Mouse (Mus musculus) lung, embryonic 16.5 days (tissue): ENCODE measurements around the gene Dusp8. TPM values are rescaled to one million over a fixed set of nuclear protein-coding genes. Genes with fewer than 3 reads are reported as not detected.

Experiments
- ATAC-seq: fragments of 200-750 bp; cut with Nextera tagmentation; 2 replicates; pipeline ENCODE4 v1.8.0; 2017; ENCODE audit warnings: low read depth, mild to moderate bottlenecking, moderate library complexity
- H3K27ac ChIP-seq: fragments of 300-500 bp; sonication (generic); 2 replicates; pipeline ENCODE4 v1.5.1; 2014; ENCODE audit warnings: mild to moderate bottlenecking, control low read depth, low read length
- H3K27me3 ChIP-seq: fragments of 300-500 bp; sonication (generic); 2 replicates; pipeline ENCODE4 v1.6.1; 2014; ENCODE audit warnings: low read depth, low read length, mixed read lengths; ENCODE audit not compliant: control insufficient read depth, insufficient read depth
- H3K36me3 ChIP-seq: fragments of 300-500 bp; sonication (generic); 2 replicates; pipeline ENCODE4 v1.6.1; 2014; ENCODE audit warnings: low read length; ENCODE audit not compliant: control insufficient read depth, insufficient read depth
- H3K4me1 ChIP-seq: fragments of 300-500 bp; sonication (generic); replicated peaks from 2 replicates; pipeline ENCODE4 v1.6.1; 2014; ENCODE audit warnings: low read length, mixed read lengths; ENCODE audit not compliant: control insufficient read depth, insufficient read depth
- H3K4me2 ChIP-seq: fragments of 300-500 bp; sonication (generic); 2 replicates; pipeline ENCODE4 v1.6.1; 2014; ENCODE audit warnings: low read depth, low read length, control low read depth
- H3K4me3 ChIP-seq: fragments of 300-500 bp; sonication (generic); 2 replicates; pipeline ENCODE4 v1.5.1; 2014; ENCODE audit warnings: mild to moderate bottlenecking, low read length, control low read depth
- H3K9ac ChIP-seq: fragments of 300-500 bp; sonication (generic); 2 replicates; pipeline ENCODE4 v1.6.1; 2014; ENCODE audit warnings: low read length, control low read depth
- H3K9me3 ChIP-seq: fragments of 300-500 bp; sonication (generic); 2 replicates; pipeline ENCODE4 v1.6.1; 2016; ENCODE audit warnings: low read length; ENCODE audit not compliant: control insufficient read depth
- WGBS: fragments of 180-500 bp; shearing (Covaris S2); extraction: QIAGEN DNeasy Blood & Tissue Kit; methylation state at CpG from one replicate; pipeline ENCODE4 v1.1.7; 2014; 5-methylcytosine and 5-hydroxymethylcytosine counted together
- polyA plus RNA-seq: library from polyadenylated mRNA; unstranded; fragments of >200 nt; fragmentation: Nextera tagmentation; extraction: Ambion mirVana; gene quantifications from 2 replicates; pipeline ENCODE4 v1.2.1, GENCODE M21; 2015

Gene Dusp8
- polyA plus RNA-seq, 1 experiment from 2014 or later, result 2.1 TPM

GRCm38 (mm10) chr7:142037553-142038170 is 58.0 kb downstream of the Dusp8 start:
- no peak overlapping the region for H3K9ac ChIP-seq
- H3K27me3 ChIP-seq, result no peaks in the 10 kb centered on the region
- H3K4me3 ChIP-seq, result no peak overlapping the region
- 74% methylated on average over 4 of the region's 4 CpGs for WGBS
- no peak overlapping the region for H3K27ac ChIP-seq
- peak; percentile 68; the same call in 1 of the 2 replicates for ATAC-seq
- no peak overlapping the region for H3K4me2 ChIP-seq
- no peaks in the 10 kb centered on the region for H3K9me3 ChIP-seq
- no peaks in the 10 kb centered on the region for H3K36me3 ChIP-seq
- H3K4me1 ChIP-seq, result peaks cover 28% of the 10 kb centered on the region

DNA sequence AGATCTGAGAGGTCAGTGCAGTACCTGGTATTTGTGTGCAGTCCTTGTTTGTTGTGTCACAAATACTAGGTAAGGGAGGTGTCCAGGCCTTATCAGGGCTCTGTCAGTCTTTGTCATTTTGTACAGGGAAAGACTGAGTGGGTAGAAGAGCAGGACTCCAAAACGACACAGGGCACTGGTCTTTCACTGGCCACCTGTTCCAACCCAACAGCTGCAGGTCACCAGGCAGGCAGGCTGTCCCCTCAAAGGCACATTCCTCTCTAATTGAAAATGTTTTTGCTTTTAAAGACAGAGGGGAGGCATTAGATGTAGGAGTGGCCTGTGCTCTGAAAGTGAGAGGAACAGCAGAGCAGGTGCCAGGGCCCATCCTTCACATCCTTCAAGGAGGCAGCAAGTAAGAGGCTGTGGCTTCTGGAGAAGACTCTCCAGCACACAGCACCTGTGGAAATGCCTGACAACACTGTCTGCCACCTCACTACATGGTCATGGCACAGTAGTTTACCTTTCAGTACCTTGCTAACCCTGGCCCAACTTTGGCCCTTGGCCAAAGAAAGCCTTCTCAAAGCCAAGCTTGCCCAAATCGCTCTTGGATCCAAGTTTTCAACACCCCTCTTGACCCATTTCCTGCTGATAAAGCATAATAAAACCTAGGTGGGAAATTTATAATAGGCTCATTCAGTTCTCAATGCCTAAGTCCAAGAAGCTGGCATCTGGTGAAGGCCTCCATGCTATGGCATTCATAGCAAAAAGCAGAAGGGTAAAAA is 60.4 kb downstream of the Dusp8 start:
- WGBS, result 42% methylated on average over 2 of the region's 2 CpGs
- no peaks in the 10 kb centered on the region for H3K36me3 ChIP-seq
- no peaks in the 10 kb centered on the region for H3K9me3 ChIP-seq
- no peak overlapping the region for H3K4me2 ChIP-seq
- no peak overlapping the region for H3K9ac ChIP-seq
- no peak for ATAC-seq
- peaks cover 28% of the 10 kb centered on the region for H3K4me1 ChIP-seq
- 0 out of 2 replicates have a peak overlapping the region, but pooled peaks have one; percentile 10 for H3K27ac ChIP-seq
- H3K4me3 ChIP-seq, result no peak overlapping the region
- H3K27me3 ChIP-seq, result no peaks in the 10 kb centered on the region

DNA sequence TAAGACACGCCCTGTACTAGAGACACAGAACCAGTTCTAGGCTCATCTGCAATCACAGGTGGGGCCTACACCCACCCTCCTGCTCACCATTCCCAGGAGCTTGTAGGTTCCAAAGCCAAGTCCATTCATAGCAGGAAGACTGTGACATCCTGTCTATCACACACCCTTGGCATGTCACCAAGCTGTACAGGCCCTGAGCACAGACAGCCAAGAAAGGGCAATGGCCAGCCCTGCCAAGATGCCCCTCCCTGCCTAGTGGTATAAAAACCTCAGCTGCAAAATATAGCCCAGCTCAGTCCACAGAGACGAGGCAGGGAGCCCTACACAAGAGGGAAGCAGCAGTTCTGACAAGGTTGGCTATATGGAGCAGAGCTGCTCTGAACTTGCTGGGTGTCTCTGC is 61.4 kb downstream of the Dusp8 start:
- no peaks in the 10 kb centered on the region for H3K9me3 ChIP-seq

GRCm38 (mm10) chr7:142030073-142030472 is 65.6 kb downstream of the Dusp8 start:
- H3K9me3 ChIP-seq, result no peaks in the 10 kb centered on the region
- no peak overlapping the region for H3K4me3 ChIP-seq
- H3K27ac ChIP-seq, result no peak overlapping the region
- H3K36me3 ChIP-seq, result no peaks in the 10 kb centered on the region
- no peaks in the 10 kb centered on the region for H3K27me3 ChIP-seq
- ATAC-seq, result no peak
- no peak overlapping the region for H3K4me2 ChIP-seq
- peaks cover 31% of the 10 kb centered on the region for H3K4me1 ChIP-seq
- no peak overlapping the region for H3K9ac ChIP-seq

More for the DNA sequence above, 61.4 kb downstream of the Dusp8 start:
- Histone ChIP-seq H3K27ac (no peak overlapping the region), H3K27me3 (no peaks in the 10 kb centered on the region), H3K9ac (no peak overlapping the region), H3K4me1 (peaks cover 22% of the 10 kb centered on the region), H3K4me2 (no peak overlapping the region), H3K36me3 (no peaks in the 10 kb centered on the region), H3K4me3 (no peak overlapping the region)
- 65% methylated on average over 2 of the region's 2 CpGs for WGBS
- ATAC-seq, result peak; percentile 71

Other genes with a start within 250 kb of the Dusp8 start
- gene Tollip, start 177.3 kb downstream of the Dusp8 start, polyA plus RNA-seq, result 54.3 and 55.2 TPM in 2 replicates
- gene Brsk2, start 146.1 kb downstream of the Dusp8 start, polyA plus RNA-seq, result 0.59 and 0.60 TPM in 2 replicates
- 76.3 and 83.9 TPM in 2 replicates for gene Mob2, start 34.8 kb downstream of the Dusp8 start, polyA plus RNA-seq
- gene Gm45618, start 24.9 kb upstream of the Dusp8 start, polyA plus RNA-seq, result not detected in 2 replicates
- gene Gm39115, start 40.2 kb upstream of the Dusp8 start, polyA plus RNA-seq, result not detected in 2 replicates
- not detected in 2 replicates for gene Gm45337, start 48.8 kb upstream of the Dusp8 start, polyA plus RNA-seq
- gene Gm29735, start 61.3 kb upstream of the Dusp8 start, polyA plus RNA-seq, result not detected in 2 replicates
- not detected in 2 replicates for gene Gm4553, start 69.9 kb upstream of the Dusp8 start, polyA plus RNA-seq
- gene Krtap5-2, start 80.2 kb upstream of the Dusp8 start, polyA plus RNA-seq, result not detected in 2 replicates
- gene Gm10153, start 94.5 kb upstream of the Dusp8 start, polyA plus RNA-seq, result not detected in 2 replicates
- gene Krtap5-3, start 105.5 kb upstream of the Dusp8 start, polyA plus RNA-seq, result not detected in 2 replicates
- gene Gm7579, start 116.0 kb upstream of the Dusp8 start, polyA plus RNA-seq, result not detected in 2 replicates
- not detected in 2 replicates for gene Krtap5-5, start 134.1 kb upstream of the Dusp8 start, polyA plus RNA-seq
- not detected in 2 replicates for gene Gm40460, start 145.2 kb upstream of the Dusp8 start, polyA plus RNA-seq
- not detected in 2 replicates for gene Gm2431, start 162.5 kb upstream of the Dusp8 start, polyA plus RNA-seq
- gene Gm4559, start 178.5 kb upstream of the Dusp8 start, polyA plus RNA-seq, result not detected in 2 replicates
- gene Krtap5-1, start 201.3 kb upstream of the Dusp8 start, polyA plus RNA-seq, result not detected in 2 replicates
- gene Krtap5-4, start 207.7 kb upstream of the Dusp8 start, polyA plus RNA-seq, result not detected in 2 replicates